Mouse (Mus musculus): ENCODE measurements around the gene Zfp729a. TPM values are rescaled to one million over a fixed set of nuclear protein-coding genes. Genes with fewer than 3 reads are reported as not detected.
"Not testable (repeated sequence)": the region's sequence is repeated elsewhere in the genome, so short reads cannot be mapped to it uniquely, and the experiment has no call there.

Zfp729a gene
- 2.4 and 2.5 TPM in 2 replicates for polyA plus RNA-seq (2015; fragmentation: Nextera tagmentation; extraction: Ambion mirVana)

DNA sequence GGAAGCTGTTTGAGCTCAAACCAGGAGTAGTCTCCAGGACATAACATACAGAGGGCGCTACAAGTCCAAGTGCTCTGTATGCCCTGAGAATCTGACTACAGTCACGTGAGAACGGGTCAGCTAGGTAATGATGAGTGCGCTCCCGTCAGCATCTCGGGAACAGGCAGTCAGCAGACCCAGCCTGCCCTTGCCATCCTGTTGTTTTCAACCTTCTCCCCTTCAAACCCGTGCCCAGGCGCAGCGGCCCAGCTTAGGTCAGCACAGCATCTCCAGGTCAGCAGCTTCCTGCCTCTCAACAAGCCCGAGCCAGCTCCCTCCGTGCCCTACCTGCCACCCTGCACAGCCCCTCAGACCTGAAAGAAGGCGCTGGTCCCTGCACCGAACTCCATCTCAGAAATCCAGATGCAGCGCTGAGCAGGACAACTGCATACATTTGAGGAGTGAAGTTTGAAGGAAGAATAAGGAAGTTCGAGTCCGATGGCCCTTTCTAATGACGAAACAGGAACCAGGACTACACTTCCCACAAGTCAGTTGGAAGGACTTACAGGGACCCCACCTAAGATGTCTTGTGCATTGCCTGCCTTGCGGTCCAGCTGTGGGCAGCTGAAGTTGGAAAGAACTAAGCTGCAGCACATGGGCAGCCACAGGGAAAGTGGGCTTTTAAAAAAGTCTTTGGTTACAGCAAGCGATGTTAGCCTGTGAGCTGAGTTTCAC is at the start of gene Zfp729a, which contains the start of gene Gm49345:
Zfp729a (minus strand) TSS at position 498 of the 714 bp plus-strand sequence.
Gm49345 (minus strand) TSS at position 476 of the 714 bp plus-strand sequence.
- no peaks in the 10 kb centered on the region for H3K4me1 ChIP-seq (ENCODE audit: control insufficient read depth, insufficient read depth, low read length)
- H3K27ac ChIP-seq (ENCODE audit: low read length) = peak within 1 kb of the TSS; percentile 66
- WGBS = 0% methylated on average over 19 of the region's 19 CpGs
- H3K36me3 ChIP-seq (ENCODE audit: control insufficient read depth, insufficient read depth, low read length) = no peaks in the 10 kb centered on the region
- no peaks in the 10 kb centered on the region for H3K9me3 ChIP-seq (replicated peaks; ENCODE audit: control insufficient read depth, low read length)
- peak within 1 kb of the TSS; percentile 89 for H3K4me3 ChIP-seq (replicated peaks; ENCODE audit: low read length)
- peak within 1 kb of the TSS; percentile 51 for H3K4me2 ChIP-seq (ENCODE audit: low read depth, low read length)
- no peaks in the 10 kb centered on the region for H3K27me3 ChIP-seq (ENCODE audit: control insufficient read depth, insufficient read depth, low read length)
- ATAC-seq (ENCODE audit: insufficient read depth, low FRiP score) = peak; percentile 98
- peak within 1 kb of the TSS; percentile 89 for H3K9ac ChIP-seq (ENCODE audit: low read length)

DNA sequence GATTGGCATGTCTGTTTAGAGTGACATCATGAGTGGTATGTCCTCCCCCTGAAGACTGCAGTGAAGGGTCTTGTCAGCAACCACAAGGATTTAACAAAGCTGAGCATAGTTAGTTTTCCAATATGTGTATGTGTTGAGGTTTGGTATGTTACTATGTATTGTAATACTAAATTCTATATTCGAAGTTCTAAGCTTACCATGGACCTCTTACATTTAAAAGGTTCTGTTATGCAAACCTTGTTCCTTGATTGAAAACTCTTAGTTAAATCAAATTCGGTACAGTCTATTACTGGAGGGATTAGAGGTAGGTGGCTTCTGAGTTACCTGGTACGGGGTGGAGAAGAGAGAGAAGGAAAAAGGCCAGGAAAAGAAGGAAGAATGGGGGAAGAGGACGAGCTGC is 49.4 kb upstream of the Zfp729a start, which contains the start of gene Zfp738:
Zfp738 (minus strand) TSS at position 101 of the 400 bp plus-strand sequence.
- Histone ChIP-seq H3K36me3 (ENCODE audit: control insufficient read depth, insufficient read depth, low read length) (no peaks in the 10 kb centered on the region), H3K9ac (ENCODE audit: low read length) (no peak within 1 kb of the TSS), H3K4me3 (replicated peaks; ENCODE audit: low read length) (no peak within 1 kb of the TSS), H3K4me1 (ENCODE audit: control insufficient read depth, insufficient read depth, low read length) (peaks cover 3% of the 10 kb centered on the region; the same call in 1 of the 2 replicates), H3K9me3 (replicated peaks; ENCODE audit: control insufficient read depth, low read length) (no peaks in the 10 kb centered on the region), H3K27me3 (ENCODE audit: control insufficient read depth, insufficient read depth, low read length) (no peaks in the 10 kb centered on the region), H3K27ac (ENCODE audit: low read length) (no peak within 1 kb of the TSS), H3K4me2 (ENCODE audit: low read depth, low read length) (no peak within 1 kb of the TSS)
- ATAC-seq (ENCODE audit: insufficient read depth, low FRiP score) = no peak
- WGBS = 83% methylated on average over 4 of the region's 4 CpGs

DNA sequence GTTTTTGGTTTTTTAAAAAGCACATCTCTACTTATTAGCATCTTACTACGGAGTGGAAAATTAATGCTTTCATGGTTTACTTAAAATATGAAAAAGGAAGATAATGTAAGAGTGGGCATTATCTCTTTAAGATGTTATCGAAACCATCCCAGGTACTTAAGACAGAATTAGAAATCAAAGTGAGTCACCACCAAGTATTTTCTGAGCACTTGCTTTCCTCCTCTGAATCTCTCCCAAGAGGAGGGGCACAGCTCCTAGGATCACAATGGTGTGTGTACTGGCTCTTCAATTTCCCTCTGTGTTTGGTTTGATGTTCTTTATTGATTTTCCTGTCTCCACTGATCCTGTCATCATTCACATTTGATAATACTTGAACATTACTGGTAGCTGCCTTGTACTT is 46.2 kb upstream of the Zfp729a start:
- WGBS = 65% methylated on average over 2 of the region's 2 CpGs
- ATAC-seq (ENCODE audit: insufficient read depth, low FRiP score); H3K36me3 ChIP-seq (ENCODE audit: control insufficient read depth, insufficient read depth, low read length); H3K4me1 ChIP-seq (ENCODE audit: control insufficient read depth, insufficient read depth, low read length); H3K9me3 ChIP-seq (replicated peaks; ENCODE audit: control insufficient read depth, low read length); H3K27me3 ChIP-seq (ENCODE audit: control insufficient read depth, insufficient read depth, low read length); H3K27ac ChIP-seq (ENCODE audit: low read length): not testable (repeated sequence)
- Histone ChIP-seq H3K9ac (ENCODE audit: low read length) (peak overlapping the region; percentile 86), H3K4me3 (replicated peaks; ENCODE audit: low read length) (peak overlapping the region; percentile 76), H3K4me2 (ENCODE audit: low read depth, low read length) (peak overlapping the region; percentile 53)

DNA sequence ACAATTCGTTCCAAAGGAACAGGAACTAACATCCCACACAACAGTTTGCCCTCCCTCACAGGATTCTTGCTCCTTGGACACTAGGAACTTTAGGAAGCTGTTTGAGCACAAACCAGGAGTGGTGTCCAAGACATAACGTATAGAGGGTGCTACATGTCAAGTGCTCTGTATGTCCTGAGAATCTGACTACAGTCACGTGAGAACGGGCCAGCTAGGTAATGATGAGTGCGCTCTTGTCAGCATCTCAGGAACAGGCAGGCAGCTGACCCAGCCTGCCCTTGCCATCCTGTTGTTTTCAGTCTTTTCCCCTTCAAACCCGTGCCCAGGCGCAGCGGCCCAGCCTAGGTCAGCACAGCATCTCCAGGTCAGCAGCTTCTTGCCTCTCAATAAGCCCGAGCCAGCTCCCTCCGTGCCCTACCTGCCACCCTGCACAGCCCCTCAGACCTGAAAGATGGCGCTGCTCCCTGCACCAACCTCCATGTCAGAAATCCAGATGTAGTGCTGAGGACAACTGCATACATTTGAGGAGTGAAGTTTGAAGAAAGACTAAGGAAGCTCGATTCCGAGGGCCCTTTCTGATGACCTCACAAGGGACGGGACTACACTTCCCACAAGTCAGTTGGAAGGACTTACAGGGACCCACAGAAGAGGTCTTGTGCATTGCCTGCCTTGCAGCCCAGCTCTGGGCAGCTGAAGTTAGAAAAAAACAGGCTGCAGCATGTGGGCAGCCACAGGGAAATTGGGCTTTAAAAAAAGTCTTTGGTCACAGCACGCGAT is 45.6 kb upstream of the Zfp729a start:
- Histone ChIP-seq H3K4me2 (ENCODE audit: low read depth, low read length) (peak overlapping the region; percentile 66), H3K4me3 (replicated peaks; ENCODE audit: low read length) (peak overlapping the region; percentile 76), H3K9ac (ENCODE audit: low read length) (peak overlapping the region; percentile 86)
- H3K9me3 ChIP-seq (replicated peaks; ENCODE audit: control insufficient read depth, low read length); H3K4me1 ChIP-seq (ENCODE audit: control insufficient read depth, insufficient read depth, low read length); H3K36me3 ChIP-seq (ENCODE audit: control insufficient read depth, insufficient read depth, low read length); H3K27ac ChIP-seq (ENCODE audit: low read length); H3K27me3 ChIP-seq (ENCODE audit: control insufficient read depth, insufficient read depth, low read length): not testable (repeated sequence)
- WGBS = 14% methylated on average over 16 of the region's 16 CpGs
- ATAC-seq (ENCODE audit: insufficient read depth, low FRiP score) = peak; percentile 100

DNA sequence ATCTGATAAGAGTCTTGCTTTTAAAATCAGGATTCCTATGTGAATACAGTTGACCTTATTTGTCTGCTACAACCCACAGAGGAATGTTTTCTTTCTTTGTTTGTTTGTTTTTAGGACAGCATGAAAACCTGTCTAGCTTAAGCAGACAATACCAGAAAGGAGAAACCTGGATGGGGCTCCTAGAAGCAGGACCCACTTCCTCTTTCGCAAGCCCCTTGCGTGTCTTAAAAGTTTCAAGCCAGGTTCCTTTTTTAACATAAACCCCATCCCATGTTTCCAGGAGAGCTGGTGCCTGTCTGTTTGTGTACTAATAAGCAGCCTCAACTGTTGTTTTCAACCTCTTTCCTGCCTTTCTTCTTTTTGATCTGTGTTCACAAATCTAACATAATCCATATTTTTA is 37.3 kb upstream of the Zfp729a start:
- Histone ChIP-seq H3K36me3 (ENCODE audit: control insufficient read depth, insufficient read depth, low read length) (peaks cover under 1% of the 10 kb centered on the region; the same call in 1 of the 2 replicates), H3K9me3 (replicated peaks; ENCODE audit: control insufficient read depth, low read length) (no peaks in the 10 kb centered on the region), H3K27ac (ENCODE audit: low read length) (no peak overlapping the region), H3K9ac (ENCODE audit: low read length) (no peak overlapping the region), H3K4me2 (ENCODE audit: low read depth, low read length) (no peak overlapping the region), H3K4me1 (ENCODE audit: control insufficient read depth, insufficient read depth, low read length) (no peaks in the 10 kb centered on the region), H3K27me3 (ENCODE audit: control insufficient read depth, insufficient read depth, low read length) (no peaks in the 10 kb centered on the region), H3K4me3 (replicated peaks; ENCODE audit: low read length) (no peak overlapping the region)
- 91% methylated on average over 2 of the region's 2 CpGs for WGBS
- no peak for ATAC-seq (ENCODE audit: insufficient read depth, low FRiP score)

DNA sequence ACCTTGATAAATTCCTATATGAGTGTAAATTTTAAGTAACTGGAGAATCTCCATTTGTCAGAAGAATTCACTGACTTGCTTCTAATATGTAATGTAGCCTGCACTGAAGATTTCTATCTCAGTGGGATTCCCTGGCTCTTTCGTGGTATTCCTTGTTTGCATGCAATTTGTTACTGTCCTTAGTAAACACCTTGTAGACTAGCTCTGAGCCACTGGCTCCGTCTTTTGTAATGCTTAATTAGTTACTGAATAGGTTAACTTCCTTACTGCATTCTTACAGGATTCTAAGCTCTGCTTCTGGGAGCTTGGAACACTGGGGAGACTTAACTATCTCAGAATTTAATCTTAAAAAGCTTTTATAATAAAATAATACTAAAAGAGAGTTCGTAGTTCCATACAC is 14.9 kb upstream of the Zfp729a start:
- Histone ChIP-seq H3K9ac (ENCODE audit: low read length) (no peak overlapping the region), H3K36me3 (ENCODE audit: control insufficient read depth, insufficient read depth, low read length) (no peaks in the 10 kb centered on the region), H3K4me1 (ENCODE audit: control insufficient read depth, insufficient read depth, low read length) (no peaks in the 10 kb centered on the region), H3K27ac (ENCODE audit: low read length) (no peak overlapping the region), H3K9me3 (replicated peaks; ENCODE audit: control insufficient read depth, low read length) (no peaks in the 10 kb centered on the region), H3K4me2 (ENCODE audit: low read depth, low read length) (no peak overlapping the region), H3K27me3 (ENCODE audit: control insufficient read depth, insufficient read depth, low read length) (no peaks in the 10 kb centered on the region), H3K4me3 (replicated peaks; ENCODE audit: low read length) (no peak overlapping the region)
- ATAC-seq (ENCODE audit: insufficient read depth, low FRiP score) = no peak
- WGBS = 47% methylated on average over 3 of the region's 3 CpGs

DNA sequence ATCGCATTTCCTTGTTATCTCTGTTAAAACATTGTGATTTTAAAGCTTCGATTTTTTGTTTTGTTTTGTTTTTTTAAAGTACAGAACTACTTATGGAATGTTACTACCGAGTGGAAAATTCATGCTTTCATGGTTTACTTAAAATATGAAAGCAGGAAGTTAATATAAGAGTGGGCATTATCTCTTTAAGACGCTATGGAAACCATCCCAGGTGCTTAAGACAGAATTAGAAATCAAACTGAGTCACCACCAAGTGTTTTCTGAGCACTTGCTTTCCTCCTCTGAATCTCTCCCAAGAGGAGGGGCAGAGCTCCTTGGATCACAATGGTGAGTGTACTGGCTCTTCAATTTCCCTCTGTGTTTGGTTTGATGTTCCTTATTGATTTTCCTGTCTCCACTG is 27.5 kb downstream of the Zfp729a start:
- Histone ChIP-seq H3K4me3 (replicated peaks; ENCODE audit: low read length) (peak overlapping the region; percentile 83; the same call in 1 of the 2 replicates), H3K9ac (ENCODE audit: low read length) (no peak overlapping the region), H3K36me3 (ENCODE audit: control insufficient read depth, insufficient read depth, low read length) (no peaks in the 10 kb centered on the region), H3K9me3 (replicated peaks; ENCODE audit: control insufficient read depth, low read length) (no peaks in the 10 kb centered on the region; the same call in 1 of the 2 replicates), H3K27me3 (ENCODE audit: control insufficient read depth, insufficient read depth, low read length) (no peaks in the 10 kb centered on the region), H3K4me2 (ENCODE audit: low read depth, low read length) (peak overlapping the region; percentile 43; the same call in 1 of the 2 replicates), H3K4me1 (ENCODE audit: control insufficient read depth, insufficient read depth, low read length) (peaks cover 4% of the 10 kb centered on the region; the same call in 1 of the 2 replicates), H3K27ac (ENCODE audit: low read length) (no peak overlapping the region)
- ATAC-seq (ENCODE audit: insufficient read depth, low FRiP score) = no peak
- WGBS = 84% methylated on average over 4 of the region's 4 CpGs

DNA sequence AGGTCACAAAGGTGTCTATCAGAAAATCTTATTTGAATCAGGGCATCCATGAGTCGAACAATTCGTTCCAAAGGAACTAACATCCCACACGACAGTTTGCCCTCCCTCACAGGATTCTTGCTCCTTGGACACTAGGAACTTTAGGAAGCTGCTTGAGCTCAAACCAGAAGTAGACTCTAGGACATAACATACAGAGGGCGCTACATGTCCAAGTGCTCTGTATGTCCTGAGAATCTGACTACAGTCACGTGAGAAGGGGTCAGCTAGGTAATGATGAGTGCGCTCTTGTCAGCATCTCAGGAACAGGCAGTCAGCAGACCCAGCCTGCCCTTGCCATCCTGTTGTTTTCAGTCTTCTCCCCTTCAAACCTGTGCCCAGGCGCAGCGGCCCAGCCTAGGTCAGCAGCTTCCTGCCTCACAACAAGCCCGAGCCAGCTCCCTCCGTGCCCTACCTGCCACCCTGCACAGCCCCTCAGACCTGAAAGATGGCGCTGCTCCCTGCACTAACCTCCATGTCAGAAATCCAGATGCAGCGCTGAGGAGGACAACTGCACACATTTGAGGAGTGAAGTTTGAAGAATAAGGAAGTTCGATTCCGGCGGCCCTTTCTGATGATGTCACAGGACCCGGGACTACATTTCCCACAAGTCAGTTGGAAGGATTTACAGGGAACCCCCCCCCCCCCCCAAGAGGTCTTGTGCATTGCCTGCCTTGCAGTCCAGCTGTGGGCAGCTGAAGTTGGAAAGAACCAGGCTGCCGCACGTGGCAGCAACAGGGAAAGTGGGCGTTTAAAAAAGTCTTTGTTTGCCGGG is 28.3 kb downstream of the Zfp729a start, which contains the start of gene Zfp729b:
Zfp729b (minus strand) TSS at position 642 of the 811 bp plus-strand sequence.
- peak; percentile 96 for ATAC-seq (ENCODE audit: insufficient read depth, low FRiP score)
- 2% methylated on average over 20 of the region's 20 CpGs for WGBS
- Histone ChIP-seq H3K27me3 (ENCODE audit: control insufficient read depth, insufficient read depth, low read length) (no peaks in the 10 kb centered on the region), H3K4me2 (ENCODE audit: low read depth, low read length) (peak within 1 kb of the TSS; percentile 63), H3K27ac (ENCODE audit: low read length) (peak within 1 kb of the TSS; percentile 82), H3K36me3 (ENCODE audit: control insufficient read depth, insufficient read depth, low read length) (no peaks in the 10 kb centered on the region), H3K9ac (ENCODE audit: low read length) (peak within 1 kb of the TSS; percentile 90), H3K4me1 (ENCODE audit: control insufficient read depth, insufficient read depth, low read length) (peaks cover 4% of the 10 kb centered on the region; the same call in 1 of the 2 replicates), H3K9me3 (replicated peaks; ENCODE audit: control insufficient read depth, low read length) (no peaks in the 10 kb centered on the region; the same call in 1 of the 2 replicates), H3K4me3 (replicated peaks; ENCODE audit: low read length) (peak within 1 kb of the TSS; percentile 83)
